Comparison of ENCODE assay signal across 1 mouse cellular context in the genomic region with DNA sequence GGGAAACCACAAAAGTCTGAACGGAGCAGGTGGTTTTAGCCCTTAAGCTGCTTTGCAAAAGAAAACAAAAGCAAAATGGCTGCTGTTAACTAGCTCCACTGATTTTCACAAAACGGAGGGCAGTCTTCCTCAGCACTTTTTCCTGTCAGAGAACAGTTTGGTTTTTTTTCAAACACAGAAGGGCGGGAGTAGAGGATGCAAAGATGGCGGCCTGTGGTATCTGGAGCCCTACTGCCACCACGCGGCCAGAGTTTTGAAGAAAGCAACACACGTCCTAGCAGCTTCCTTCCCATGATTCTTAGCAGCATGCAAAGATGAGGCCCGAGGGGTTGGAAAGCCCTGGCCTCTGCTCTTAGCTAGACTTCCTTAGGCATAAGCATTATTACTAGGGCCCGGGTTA.
TF ChIP-seq lines count a peak whose summit lies in the region.

No protein-coding gene starts in this region.

TF ChIP-seq in MEL, 35 proteins besides CTCF, POLR2A, EP300 and RAD21 (continued from another document):
- TF ChIP-seq ELF1 (IDR thresholded peaks at IDR 0.05; ENCODE audit: low read depth, low read length) (peak; percentile 40; the same call in 1 of the 2 replicates), HCFC1 (IDR thresholded peaks at IDR 0.05; ENCODE audit: low read depth, low read length) (peak; percentile 82), ZC3H11A (IDR thresholded peaks at IDR 0.05; ENCODE audit: low read depth, low read length) (peak; percentile 50), ZKSCAN1 (IDR thresholded peaks at IDR 0.05; ENCODE audit: low read depth, low read length) (peak; percentile 72; the same call in 1 of the 2 replicates), RCOR1 (IDR thresholded peaks at IDR 0.05; ENCODE audit: low read depth, low read length) (peak; percentile 80), MAFK (IDR thresholded peaks at IDR 0.05; ENCODE audit: borderline replicate concordance, low read depth, low read length) (0 out of 2 replicates have a peak, but pooled peaks have one; percentile 25), GATA1 (IDR thresholded peaks at IDR 0.05; ENCODE audit: low read depth, low read length) (no peak), UBTF (IDR thresholded peaks at IDR 0.05; ENCODE audit: borderline replicate concordance, insufficient read depth, low read depth, low read length) (no peak), KAT2A (conservative IDR thresholded peaks at IDR 0.05; ENCODE audit: low read depth, low read length) (no peak), MEF2A (IDR thresholded peaks at IDR 0.05; ENCODE audit: extremely low read depth, insufficient replicate concordance, low read depth, low read length, poor library complexity, severe bottlenecking) (peak; percentile 51; the same call in 1 of the 2 replicates), MAZ (IDR thresholded peaks at IDR 0.05; ENCODE audit: low read depth, low read length) (peak; percentile 56; the same call in 1 of the 2 replicates)
